Mouse (Mus musculus): Measurements from ENCODE around the gene Hist1h3a.
"Not testable (repeated sequence)": the region's sequence is repeated elsewhere in the genome, so short reads cannot be mapped to it uniquely, and the experiment has no call there.

The Hist1h3a gene

DNA sequence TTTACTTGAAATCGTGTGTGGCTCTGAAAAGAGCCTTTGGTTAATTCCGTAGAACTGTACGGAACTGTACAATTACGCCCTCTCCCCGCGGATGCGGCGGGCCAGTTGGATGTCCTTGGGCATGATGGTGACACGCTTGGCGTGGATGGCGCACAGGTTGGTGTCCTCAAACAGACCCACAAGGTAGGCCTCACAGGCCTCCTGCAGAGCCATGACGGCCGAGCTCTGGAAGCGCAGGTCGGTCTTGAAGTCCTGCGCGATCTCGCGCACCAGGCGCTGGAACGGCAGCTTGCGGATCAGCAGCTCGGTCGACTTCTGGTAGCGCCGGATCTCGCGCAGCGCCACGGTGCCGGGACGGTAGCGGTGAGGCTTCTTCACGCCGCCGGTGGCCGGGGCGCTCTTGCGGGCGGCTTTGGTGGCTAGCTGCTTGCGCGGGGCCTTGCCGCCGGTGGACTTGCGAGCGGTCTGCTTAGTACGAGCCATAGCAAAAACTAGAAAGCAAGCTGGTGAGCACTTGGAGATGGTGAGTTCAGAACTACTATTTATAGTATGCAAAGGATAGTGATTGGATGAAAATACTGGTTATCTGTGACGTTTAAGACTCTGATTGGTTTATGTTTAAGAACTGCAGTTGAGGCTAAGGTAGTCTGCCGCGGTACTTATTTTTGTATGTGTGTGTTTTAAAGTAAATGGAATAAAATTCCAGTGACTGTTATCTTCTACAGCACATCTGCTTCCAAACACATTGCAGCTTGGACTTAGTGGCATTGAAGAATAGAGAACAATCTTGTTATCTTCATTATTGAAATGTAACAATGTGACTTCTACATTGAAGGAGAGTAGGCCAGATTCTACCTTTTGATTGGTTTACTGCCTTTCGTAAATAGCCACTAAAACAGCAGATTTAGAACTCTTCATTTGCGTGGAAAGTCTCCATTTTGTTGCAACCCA is at the start of gene Hist1h3a:
Hist1h3a (minus strand) TSS at position 516 of the 951 bp plus-strand sequence.
- DNase-seq: peak; percentile 51

DNA sequence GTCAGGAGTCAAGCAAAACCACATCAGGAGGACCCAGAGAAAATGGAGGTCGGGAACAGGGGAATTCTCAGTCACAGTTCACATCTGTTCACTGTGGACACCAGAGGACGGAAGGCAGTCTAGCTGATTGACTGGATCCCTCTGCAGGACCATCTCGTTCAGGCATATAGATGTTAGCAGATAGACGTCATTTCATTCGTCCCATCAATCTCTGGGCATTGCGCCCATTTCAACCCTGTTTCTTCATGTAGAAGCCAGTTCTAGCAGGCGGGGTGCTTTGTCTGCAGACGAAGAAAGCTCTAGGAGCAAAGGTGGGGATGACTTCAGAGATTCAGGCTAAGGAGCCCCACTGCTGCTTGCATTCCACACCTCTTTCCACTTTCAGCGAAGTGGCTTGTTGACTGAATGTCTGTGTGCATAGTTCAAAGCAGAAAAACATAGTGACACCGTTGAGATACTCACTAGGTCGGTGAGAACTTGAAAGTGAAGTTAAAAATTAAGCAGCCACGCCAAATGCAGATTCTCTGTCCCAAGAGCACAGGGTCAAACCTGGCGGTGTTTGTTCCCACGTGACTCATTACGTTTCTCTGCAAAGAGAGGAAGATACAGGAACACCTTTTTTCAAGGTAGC is 44.4 kb upstream of the Hist1h3a start, which contains the start of gene Slc17a2:
Slc17a2 (plus strand) TSS at position 572 of the 631 bp plus-strand sequence.
- DNase-seq: peak; percentile 30

DNA sequence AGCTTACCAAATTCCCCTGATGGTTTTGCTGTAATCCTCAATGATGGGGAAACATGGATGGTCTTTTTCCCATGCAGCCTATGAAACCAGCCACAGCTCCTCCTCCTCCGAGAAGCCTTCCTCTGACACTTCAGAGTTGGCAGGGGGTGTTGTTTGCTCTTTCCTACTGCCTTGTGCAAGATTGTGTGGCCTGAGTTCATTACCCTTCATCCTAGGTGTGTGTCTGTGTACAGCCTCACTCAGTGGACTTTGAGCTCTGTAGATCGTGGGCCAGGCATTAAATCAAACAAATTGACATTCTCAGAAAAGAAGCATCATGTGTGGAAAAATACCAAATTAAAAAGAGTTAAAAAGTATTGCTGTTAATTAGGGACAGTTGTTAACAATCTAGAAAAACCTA is 42.3 kb upstream of the Hist1h3a start:
- no peak for DNase-seq

DNA sequence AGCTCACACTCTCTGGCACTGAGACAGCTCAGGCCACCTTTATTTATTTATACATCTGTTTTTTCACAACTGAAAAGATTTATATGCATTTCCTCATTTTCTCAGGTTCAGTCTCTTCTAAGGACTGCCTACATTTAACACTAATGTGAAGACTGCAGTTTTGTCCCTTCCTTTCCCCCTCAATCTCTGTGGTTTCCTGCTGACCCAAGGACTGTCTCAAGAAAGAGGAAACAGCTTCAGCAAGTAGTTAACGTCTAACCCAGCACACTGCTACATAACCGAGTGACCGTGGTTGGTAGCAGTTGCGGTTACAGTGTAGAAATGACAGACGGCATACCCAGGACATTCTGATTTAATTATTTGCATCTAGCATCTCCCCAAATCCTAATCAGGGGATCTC is 37.2 kb upstream of the Hist1h3a start:
- DNase-seq: no peak

DNA sequence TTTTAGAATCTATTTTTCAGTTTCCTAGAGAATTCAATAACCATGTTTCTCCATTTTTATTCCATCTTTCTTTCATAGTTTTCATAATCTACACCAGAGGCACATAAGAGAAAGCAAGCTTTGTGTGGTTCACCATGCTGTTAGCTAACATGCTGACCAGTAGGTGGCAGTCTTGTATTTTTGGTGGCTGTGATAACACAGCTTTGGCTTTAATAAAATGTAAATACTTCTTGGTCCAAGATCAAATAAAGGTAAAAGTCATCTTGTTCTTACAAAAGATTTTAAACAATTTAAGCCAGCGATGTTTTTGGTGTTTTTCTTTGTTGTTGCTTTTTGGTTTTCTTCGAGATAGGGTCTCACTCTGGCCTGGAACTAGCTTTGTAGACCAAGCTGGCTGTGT is 30.3 kb upstream of the Hist1h3a start:
- DNase-seq: peak; percentile 13

DNA sequence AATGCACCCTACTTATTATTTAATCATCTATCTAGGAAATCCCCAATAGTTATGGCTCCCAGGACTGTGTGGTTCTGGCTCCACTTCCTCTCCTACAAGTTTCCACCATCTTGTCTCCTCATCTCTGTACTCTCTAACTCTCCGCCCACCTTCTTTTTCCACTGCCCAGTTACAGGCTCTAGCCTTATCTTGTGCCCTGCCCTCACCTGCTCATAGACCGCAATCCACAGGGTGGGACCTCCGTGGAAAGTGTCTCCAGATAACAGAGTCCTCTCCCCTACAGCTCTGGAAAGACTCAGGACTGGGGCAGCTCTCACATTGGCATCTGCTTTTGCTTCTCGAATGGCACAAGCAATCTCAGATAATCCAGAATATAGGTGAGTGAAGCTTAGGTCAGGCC is 16.8 kb upstream of the Hist1h3a start:
- no peak for DNase-seq

DNA sequence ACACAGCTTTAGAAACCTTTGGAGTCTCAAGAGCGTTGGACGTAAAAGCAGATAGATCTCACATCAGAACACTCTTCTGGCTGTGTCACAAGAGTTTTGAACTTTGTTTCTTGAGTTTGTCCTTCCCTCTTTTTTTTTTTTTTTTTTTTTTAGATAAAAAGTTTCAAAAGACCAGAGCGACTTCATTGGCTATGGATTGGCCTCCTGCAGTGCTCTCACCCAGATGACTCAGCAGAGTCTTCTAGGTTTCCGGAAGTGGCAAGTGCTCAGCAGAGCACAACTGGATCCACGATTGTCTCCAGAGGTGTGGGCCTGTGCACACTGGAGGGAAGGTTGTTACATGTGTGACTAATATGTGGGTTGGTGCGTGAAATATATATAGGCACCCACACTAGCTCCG is 16.2 kb upstream of the Hist1h3a start:
- no peak for DNase-seq

DNA sequence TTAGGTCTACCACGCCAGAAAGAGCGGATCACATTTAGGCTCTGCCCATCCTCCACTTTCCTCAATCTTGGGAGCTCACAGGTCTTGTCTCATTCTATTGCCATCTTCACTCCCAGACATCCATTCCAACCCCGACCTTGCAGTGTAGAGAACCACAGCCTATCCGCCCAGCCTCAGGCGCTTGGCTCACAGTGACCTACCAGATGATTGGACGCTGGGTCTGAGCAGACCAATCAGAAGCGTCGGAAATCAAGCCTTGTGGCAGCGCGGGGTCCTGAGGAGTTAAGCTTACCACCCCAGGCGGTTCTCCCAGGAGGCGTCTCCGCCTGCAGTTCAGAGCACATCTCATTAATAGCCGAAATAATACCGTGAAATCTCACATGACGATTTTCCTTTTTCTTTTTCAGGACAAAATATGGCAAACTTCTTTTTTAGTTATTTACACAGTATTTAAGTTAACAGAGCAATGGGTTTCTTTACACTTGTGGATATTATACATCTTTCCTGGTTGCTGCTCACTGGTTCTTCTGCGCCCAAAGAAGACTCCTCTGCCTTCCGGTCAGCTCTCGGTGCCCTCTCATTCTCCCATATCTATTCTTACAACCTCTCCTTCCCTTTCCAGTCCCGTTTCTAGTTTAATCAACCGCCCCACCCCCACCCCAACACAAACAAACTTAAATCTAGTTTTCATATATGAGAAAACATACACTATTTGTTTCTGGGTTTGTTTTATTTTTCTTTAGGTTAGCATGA is 10.6 kb upstream of the Hist1h3a start:
- DNase-seq: no peak

DNA sequence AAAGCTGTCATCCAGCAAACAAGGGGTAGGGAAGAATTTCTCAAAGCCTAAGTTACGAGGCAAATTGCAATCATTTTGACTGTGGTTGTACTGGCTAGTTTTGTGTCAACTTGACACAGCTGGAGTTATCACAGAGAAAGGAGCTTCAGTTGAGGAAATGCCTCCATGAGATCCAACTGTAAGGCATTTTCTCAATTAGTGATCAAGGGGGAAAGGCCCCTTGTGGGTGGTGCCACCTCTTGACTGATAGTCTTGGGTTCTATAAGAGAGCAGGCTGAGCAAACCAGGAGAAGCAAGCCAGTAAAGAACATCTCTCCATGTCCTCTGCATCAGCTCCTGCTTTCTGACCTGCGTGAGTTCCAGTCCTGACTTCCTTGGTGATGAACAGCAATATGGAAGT is 7.4 kb upstream of the Hist1h3a start, which contains the start of gene Trim38:
Trim38 (plus strand) TSS at position 301 of the 400 bp plus-strand sequence.
- not testable (repeated sequence) for DNase-seq

DNA sequence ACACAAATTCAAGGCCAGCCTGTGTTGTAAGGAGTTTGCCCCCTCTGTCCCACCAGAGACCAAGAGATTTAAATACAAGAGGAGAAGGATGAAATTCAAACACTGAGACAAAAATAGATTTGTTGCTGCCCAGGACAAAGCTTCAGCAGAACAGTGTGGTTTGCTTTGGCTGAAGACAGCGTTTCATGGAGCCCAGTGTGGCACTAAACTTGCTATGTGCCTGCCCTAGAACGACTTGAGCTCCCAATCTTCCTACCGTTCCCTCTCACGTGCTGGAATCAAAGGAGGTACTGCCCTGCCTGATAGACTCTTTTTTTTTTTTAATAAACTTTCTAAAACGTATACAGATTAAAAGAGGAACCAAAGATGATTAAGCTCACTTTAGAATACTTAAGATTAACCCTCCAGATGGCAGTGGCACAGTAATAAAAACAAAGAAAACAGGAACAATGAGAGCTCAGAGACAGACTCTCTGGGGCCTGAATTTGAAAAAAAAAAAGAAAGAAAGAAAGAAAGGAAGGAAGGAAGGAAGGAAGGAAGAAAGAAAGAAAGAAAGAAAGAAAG is 6.7 kb upstream of the Hist1h3a start:
- DNase-seq: no peak

DNA sequence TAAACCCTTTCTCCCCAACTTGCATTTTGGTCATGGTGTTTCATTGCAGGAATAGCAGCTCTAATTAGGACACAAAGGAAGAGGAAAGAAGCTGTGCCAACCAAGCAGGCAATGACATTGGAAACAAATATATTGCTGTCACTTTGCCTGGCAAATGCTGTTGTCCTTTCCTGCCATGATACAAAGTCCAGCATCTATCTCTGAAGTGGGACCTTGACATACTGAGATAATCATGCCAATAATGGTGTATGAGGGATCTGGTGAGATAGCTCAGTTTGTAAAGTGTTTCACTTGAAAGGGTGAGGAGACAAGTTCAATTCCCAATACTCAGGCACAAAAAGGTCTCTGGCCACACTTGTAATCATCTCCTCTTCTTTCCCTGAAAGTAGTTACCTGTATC is 4.6 kb upstream of the Hist1h3a start:
- DNase-seq: no peak

DNA sequence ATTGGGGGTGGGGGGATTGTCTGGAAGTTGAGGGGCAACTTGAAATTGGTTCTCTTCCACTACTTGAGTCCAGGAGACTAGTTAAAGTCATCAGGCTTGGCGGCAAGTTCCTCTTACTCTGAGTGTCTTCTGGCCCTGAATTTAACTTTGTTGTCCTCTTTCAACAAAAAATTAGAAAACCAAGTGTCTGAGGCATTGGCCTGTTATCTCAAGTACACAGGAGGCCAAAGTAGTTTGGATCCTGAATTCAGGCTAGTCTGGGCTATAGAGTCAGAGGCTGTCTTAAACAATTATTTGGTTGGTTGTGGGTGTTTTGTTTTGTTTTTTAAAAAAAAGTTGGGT is 3.0 kb upstream of the Hist1h3a start:
- no peak for DNase-seq

DNA sequence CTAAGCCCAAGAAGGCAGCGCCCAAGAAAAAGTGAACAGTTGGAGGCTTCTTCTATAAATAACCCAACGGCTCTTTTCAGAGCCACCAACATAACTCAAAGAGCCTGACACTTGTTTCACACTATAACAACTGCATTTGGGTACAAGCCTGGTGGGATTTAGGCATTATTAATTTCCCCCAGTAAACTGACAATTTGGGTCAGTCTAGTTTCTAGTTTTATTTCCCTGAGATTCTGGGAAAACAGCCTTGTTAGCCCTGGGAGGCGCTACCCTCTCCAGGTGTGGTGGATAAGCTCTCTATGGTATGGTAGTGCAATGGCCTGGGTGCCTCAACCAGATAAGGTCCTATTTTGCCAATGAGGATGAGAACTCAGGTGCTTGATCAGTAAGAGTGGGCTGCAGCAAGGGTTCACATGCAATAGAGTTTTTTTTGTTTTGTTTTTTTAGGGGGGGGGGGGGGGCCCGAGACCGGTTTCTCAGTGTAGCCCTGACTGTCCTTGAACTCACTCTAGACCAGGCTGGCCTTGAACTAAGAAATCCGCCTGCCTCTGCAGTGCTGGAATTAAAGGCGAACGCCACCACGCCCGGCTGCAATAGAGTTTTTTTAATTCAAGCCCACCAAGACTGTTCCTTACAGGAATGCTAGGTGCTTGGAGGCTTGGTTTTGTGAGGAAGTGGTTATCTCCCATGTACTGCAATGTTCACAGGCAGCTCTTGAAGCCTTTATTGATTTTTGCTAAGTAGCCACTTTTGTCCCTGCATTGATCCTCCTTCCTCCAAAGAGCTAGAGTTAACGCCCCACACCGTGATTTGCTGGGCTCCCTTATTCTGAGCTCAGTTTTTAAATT is 2.4 kb upstream of the Hist1h3a start:
- no peak for DNase-seq

DNA sequence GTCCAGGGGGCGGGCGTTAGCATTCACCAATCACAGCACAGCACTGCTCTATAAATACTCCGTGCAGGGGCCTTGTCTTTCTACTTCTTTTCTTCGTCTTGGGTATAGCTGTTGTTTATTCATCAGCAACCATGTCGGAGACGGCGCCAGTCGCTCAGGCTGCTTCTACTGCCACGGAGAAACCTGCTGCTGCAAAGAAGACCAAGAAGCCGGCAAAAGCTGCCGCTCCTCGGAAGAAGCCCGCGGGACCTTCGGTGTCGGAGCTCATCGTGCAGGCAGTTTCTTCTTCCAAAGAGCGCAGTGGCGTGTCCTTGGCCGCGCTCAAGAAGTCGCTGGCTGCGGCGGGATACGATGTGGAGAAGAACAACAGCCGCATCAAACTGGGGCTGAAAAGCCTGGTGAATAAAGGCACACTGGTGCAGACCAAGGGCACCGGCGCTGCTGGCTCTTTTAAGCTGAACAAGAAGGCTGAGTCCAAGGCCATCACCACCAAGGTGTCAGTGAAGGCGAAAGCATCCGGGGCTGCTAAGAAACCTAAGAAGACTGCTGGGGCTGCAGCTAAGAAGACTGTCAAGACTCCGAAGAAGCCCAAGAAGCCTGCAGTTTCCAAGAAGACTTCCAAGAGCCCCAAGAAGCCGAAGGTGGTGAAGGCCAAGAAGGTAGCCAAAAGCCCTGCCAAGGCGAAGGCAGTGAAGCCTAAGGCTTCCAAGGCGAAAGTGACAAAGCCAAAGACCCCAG is 1.6 kb upstream of the Hist1h3a start, which contains the start of gene Hist1h1a:
Hist1h1a (plus strand) TSS at position 81 of the 738 bp plus-strand sequence.
- DNase-seq: peak; percentile 80

DNA sequence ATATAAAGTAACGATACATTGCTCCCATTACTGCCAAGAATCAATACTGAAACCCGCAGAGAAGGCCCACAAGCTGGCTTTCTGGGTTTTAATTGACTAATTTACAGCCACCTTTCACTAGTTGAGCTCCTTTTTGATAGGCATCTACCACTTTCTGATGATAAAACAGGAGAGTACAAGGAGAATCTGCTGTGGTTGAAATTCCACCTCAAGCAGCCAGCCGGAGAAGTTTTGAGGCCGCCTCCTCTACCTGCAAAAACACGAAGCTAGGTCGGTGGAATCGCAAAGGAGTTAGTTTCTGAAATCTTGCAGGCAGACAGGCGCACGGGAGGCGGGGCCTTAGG is 1.0 kb upstream of the Hist1h3a start:
- DNase-seq: no peak

DNA sequence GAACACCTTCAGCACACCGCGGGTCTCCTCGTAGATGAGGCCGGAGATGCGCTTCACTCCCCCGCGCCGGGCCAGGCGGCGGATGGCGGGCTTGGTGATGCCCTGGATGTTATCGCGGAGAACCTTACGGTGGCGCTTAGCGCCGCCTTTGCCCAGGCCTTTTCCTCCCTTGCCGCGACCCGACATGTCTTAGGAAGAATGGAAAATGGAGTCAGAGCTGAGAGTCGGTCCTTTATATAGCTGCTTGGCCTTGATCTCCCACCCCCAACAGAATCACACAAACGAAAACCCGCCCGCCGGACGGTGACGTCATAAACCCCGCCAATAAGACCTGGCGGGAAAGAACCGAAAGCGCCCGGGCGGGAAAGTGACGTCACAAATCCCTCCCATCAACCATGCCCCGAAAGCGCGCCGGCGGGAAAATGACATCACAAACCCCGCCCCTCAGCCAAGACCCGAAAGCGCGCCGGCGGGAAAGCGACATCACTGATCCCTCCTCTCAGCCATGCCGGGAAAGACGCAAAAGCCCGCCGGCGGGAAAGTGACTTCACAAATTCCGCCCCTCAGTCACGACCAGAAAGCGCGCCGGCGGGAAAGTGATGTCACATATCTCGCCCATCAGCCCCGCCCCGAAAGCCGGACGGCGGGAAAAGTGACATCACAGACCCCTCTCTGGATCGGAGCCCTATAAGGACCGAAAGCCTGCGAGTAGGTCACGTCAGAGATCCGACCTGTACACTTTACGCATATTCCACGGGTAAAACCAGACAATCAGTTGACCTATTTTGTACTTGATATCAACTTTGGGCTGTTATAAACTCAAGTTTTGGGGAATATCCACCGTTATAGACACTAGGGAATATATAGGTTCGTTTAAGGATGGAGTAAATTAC is 968 bp downstream of the Hist1h3a start, which contains the start of gene Hist1h4a:
Hist1h4a (minus strand) TSS at position 259 of the 893 bp plus-strand sequence.
- peak; percentile 94 for DNase-seq

DNA sequence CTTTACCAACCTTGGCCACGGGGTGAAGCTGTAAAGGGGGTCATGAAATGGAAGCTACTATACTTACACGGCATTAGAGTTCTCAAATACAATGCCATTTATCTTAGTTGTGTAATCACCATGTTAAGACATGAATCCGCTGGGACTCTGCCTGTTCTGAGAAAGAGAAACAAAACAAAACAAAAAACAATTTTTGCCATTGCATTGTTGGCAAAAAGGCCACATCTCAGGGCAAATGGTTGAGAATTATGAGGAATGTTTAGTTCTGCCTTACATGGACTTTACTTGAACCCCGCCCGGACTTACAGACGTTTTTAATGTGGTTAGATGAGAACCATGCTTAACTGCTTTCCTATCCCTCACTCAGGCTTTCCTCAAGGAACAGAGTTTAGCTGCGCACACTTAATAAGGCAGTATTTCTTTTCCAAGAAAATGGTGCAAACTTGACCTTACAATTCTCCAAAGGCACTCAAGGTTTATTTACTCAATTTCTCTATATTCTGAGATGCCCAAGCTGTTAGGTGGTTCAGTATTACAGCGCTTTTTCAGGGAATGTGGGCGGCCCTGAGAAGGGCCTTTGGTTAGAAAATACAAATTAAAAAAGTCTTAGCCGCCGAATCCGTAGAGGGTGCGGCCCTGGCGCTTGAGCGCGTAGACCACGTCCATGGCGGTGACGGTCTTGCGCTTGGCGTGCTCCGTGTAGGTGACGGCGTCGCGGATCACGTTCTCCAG is 1.8 kb downstream of the Hist1h3a start:
- no peak for DNase-seq

DNA sequence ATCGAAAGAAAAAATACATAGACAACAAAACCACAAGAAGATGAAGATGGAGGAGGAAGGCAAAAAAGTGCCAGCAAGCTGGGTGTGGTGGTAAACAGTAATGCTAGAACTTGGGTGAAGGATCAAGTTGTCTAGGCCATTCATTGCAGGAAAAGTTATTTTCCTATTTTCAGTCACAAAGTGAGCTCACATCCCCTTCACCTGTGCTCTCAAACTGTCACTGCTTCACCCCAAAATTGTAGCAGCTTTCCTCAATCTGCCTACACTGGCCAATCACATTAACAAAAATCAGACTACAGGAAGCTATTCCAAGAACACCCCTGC is 2.3 kb downstream of the Hist1h3a start:
- no peak for DNase-seq

DNA sequence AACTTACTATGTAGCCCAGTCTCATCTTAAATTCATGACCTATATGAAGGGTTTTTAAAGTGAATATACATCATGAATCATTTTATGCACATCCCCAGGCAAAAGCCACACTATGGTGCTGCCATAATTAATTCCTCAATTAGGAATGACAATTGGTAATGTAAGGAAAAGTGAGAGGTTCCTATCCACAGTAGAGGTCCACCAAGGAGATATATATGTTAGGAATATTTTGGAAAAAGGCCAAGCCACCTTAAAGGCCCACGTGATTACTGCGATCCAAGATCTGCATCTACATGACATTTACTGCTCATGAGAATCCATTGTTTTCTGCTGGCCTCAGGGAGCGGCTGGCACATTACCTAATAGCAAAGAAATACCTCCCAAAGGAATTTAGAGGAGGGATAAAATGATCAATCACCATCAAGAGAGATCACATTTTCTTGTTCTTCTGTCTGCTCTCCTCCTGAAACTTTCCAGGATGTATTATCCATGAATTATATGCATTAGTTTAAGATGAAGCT is 2.9 kb downstream of the Hist1h3a start:
- DNase-seq: no peak

All from kidney, adult 18-20 months (tissue).